In genomic region chr7:27028789-27029188, GRCm38 (mm10) we compare ENCODE assay signal across 24 mouse cellular contexts. TPM values are rescaled to one million over a fixed set of nuclear protein-coding genes. Genes with fewer than 3 reads are reported as not detected.
"Had no signal": no experiment of that assay in that cellular context is flagged by ENCODE, and none has a peak within 500 bp of the region (broad histone marks: within the 10 kb centered on the region; RNA-seq: fewer than 3 reads in every experiment).

Cyp2a12 (plus strand) TSS chr7:27029081.

- DNase-seq: lung, adult 18-20 months; lung, embryonic 14.5 days; lung, postnatal 10 days; lung, postnatal 4 days; midbrain, embryonic 14.5 days; retina, postnatal 1 day; right cerebral cortex, adult 18-20 months; right cerebral cortex, postnatal 25 days; thymus, adult 2 months; thymus, postnatal 25 days; thymus, postnatal 4 days had no signal

- ATAC-seq: midbrain, embryonic 16.5 days had no signal

- H3K4me1 ChIP-seq: midbrain, embryonic 10.5 days; midbrain, embryonic 12.5 days; neural tube, embryonic 13.5 days; neural tube, embryonic 15.5 days; stomach, embryonic 15.5 days had no signal

- H3K9me3 ChIP-seq: neural tube, embryonic 13.5 days; stomach, embryonic 15.5 days had no signal

- H3K4me2 ChIP-seq: lung, embryonic 14.5 days; midbrain, embryonic 12.5 days; neural tube, embryonic 13.5 days; neural tube, embryonic 15.5 days; stomach, embryonic 15.5 days had no signal

- H3K27me3 ChIP-seq: midbrain, embryonic 12.5 days; neural tube, embryonic 13.5 days; neural tube, embryonic 15.5 days; stomach, embryonic 15.5 days had no signal

- H3K36me3 ChIP-seq: midbrain, embryonic 10.5 days; midbrain, embryonic 12.5 days; neural tube, embryonic 13.5 days; neural tube, embryonic 15.5 days; stomach, embryonic 15.5 days had no signal

- H3K27ac ChIP-seq: midbrain, embryonic 10.5 days; midbrain, embryonic 12.5 days; neural tube, embryonic 13.5 days; neural tube, embryonic 15.5 days; stomach, embryonic 15.5 days; stomach, postnatal 0 days had no signal

- H3K4me3 ChIP-seq: midbrain, embryonic 10.5 days; midbrain, embryonic 12.5 days; myocyte; neural tube, embryonic 13.5 days; neural tube, embryonic 15.5 days; stomach, embryonic 15.5 days had no signal

- H3K9ac ChIP-seq: lung, embryonic 14.5 days; midbrain, embryonic 12.5 days; neural tube, embryonic 13.5 days; neural tube, embryonic 15.5 days; stomach, embryonic 15.5 days had no signal

RNA-seq across cellular contexts. Expression of gene Cyp2a12, which starts in this region (rescaled TPM):
- total RNA-seq: megakaryocyte, adult 5-6 weeks; megakaryocyte-erythroid progenitor cell, adult 5-6 weeks had no signal
- polyA plus RNA-seq: lung, embryonic 14.5 days; lung, embryonic 16.5 days; midbrain, embryonic 10.5 days; midbrain, embryonic 12.5 days; midbrain, embryonic 14.5 days; midbrain, embryonic 16.5 days; myocyte; neural tube, embryonic 11.5 days; neural tube, embryonic 13.5 days; neural tube, embryonic 15.5 days; thymus, adult 2 months; urinary bladder, adult 2 months had no signal
